9 mouse cellular contexts compared by ENCODE assay signal in genomic region chr1:42953482-42953822, GRCm38 (mm10). TPM values are rescaled to one million over a fixed set of nuclear protein-coding genes. Genes with fewer than 3 reads are reported as not detected.
A peak's percentile ranks its signal among the peaks of the same experiment; 100 is the strongest.
DNase-seq lines count a peak whose midpoint lies in the region; ATAC-seq and TF ChIP-seq lines count a peak whose summit lies in the region.
"Had no signal": no experiment of that assay in that cellular context is flagged by ENCODE, and none has a peak within 500 bp of the region (broad histone marks: within the 10 kb centered on the region; RNA-seq: fewer than 3 reads in every experiment).

No protein-coding gene starts in this region.

- peak; percentile 42; the same call in 1 of the 2 replicates for ATAC-seq in heart, embryonic 12.5 days (ENCODE audit: insufficient number of reproducible peaks, low FRiP score)
- no peak for ATAC-seq in heart, embryonic 15.5 days (replicated peaks; ENCODE audit: insufficient number of reproducible peaks, insufficient read depth, low FRiP score, low read depth)
- ATAC-seq in liver, postnatal 0 days, result no peak

- no peak for DNase-seq in heart, postnatal 14 days
- peak; percentile 4 for DNase-seq in Muller cell, postnatal 12 days (ENCODE audit: inconsistent ontology term)
- no peak for DNase-seq in liver, postnatal 0 days
- DNase-seq in gastrocnemius, postnatal 14 days, result no peak
- DNase-seq in thymus, postnatal 25 days, result no peak
- DNase-seq in layer of hippocampus, postnatal 10 days (ENCODE audit: low spot score in 2 of 2), result no peak

- peak overlapping the region; percentile 84 for H3K4me3 ChIP-seq in heart, embryonic 12.5 days
- H3K4me3 ChIP-seq in heart, embryonic 15.5 days, result peak overlapping the region; percentile 67
- H3K4me3 ChIP-seq in liver, postnatal 0 days (ENCODE audit: low read depth, low read length), result peak overlapping the region; percentile 48

- intact Hi-C loops in heart, postnatal 14 days (cut with DNase I), result no loop called here
- intact Hi-C loops in gastrocnemius, postnatal 14 days (cut with DNase I; ENCODE audit: low total_unique reads), result loop anchor here (10.0 kb wide), 1 partner anchor 269 kb away; no protein-coding TSS in a partner anchor

- peak overlapping the region; percentile 81 for H3K9ac ChIP-seq in heart, embryonic 12.5 days
- peak overlapping the region; percentile 62 for H3K9ac ChIP-seq in heart, embryonic 15.5 days
- no peak overlapping the region for H3K9ac ChIP-seq in liver, postnatal 0 days (replicated peaks)

- no peak overlapping the region for H3K27ac ChIP-seq in heart, embryonic 12.5 days (ENCODE audit: poor library complexity, severe bottlenecking)
- H3K27ac ChIP-seq in heart, embryonic 15.5 days, result no peak overlapping the region
- H3K27ac ChIP-seq in liver, postnatal 0 days (ENCODE audit: low read depth), result no peak overlapping the region

- H3K27me3 ChIP-seq in heart, embryonic 12.5 days (replicated peaks), result no peaks in the 10 kb centered on the region
- H3K27me3 ChIP-seq in heart, embryonic 15.5 days, result peaks cover 3% of the 10 kb centered on the region; the same call in 1 of the 2 replicates
- H3K27me3 ChIP-seq in liver, postnatal 0 days (ENCODE audit: insufficient read depth, low read length), result peaks cover 8% of the 10 kb centered on the region

- WGBS in heart, embryonic 12.5 days, result 3% methylated on average over 16 of the region's 16 CpGs
- WGBS in heart, embryonic 15.5 days, result 2% methylated on average over 16 of the region's 16 CpGs
- WGBS in liver, postnatal 0 days (ENCODE audit: insufficient replicate concordance), result 5% methylated on average over 16 of the region's 16 CpGs

- no peaks in the 10 kb centered on the region for H3K9me3 ChIP-seq in heart, embryonic 12.5 days (replicated peaks)
- H3K9me3 ChIP-seq in heart, embryonic 15.5 days (replicated peaks), result no peaks in the 10 kb centered on the region
- no peaks in the 10 kb centered on the region for H3K9me3 ChIP-seq in liver, postnatal 0 days (ENCODE audit: low read length)

- TF ChIP-seq CTCF in liver, postnatal 0 days (IDR thresholded peaks at IDR 0.05; ENCODE audit: low read depth), result no peak

- peak overlapping the region; percentile 94 for H3K4me2 ChIP-seq in heart, embryonic 12.5 days
- H3K4me2 ChIP-seq in heart, embryonic 15.5 days, result peak overlapping the region; percentile 99
- peak overlapping the region; percentile 72 for H3K4me2 ChIP-seq in liver, postnatal 0 days (ENCODE audit: low read depth, low read length)

- no peaks in the 10 kb centered on the region for H3K36me3 ChIP-seq in heart, embryonic 12.5 days
- H3K36me3 ChIP-seq in heart, embryonic 15.5 days, result no peaks in the 10 kb centered on the region
- no peaks in the 10 kb centered on the region for H3K36me3 ChIP-seq in liver, postnatal 0 days (replicated peaks; ENCODE audit: insufficient read depth, low read length)

- 0 out of 2 replicates have a peak, but pooled peaks cover 3% of the 10 kb centered on the region for H3K4me1 ChIP-seq in heart, embryonic 12.5 days (replicated peaks)
- H3K4me1 ChIP-seq in heart, embryonic 15.5 days (replicated peaks), result peaks cover 6% of the 10 kb centered on the region
- peaks cover 5% of the 10 kb centered on the region; the same call in 1 of the 2 replicates for H3K4me1 ChIP-seq in liver, postnatal 0 days (ENCODE audit: insufficient read depth)

- no peak for TF ChIP-seq EP300 in liver, postnatal 0 days (IDR thresholded peaks at IDR 0.05; ENCODE audit: low read depth)

RNA-seq across cellular contexts. Expression of gene Gpr45, which starts 0.8 kb away (rescaled TPM):
- 3.0 and 3.1 TPM in 2 replicates for polyA plus RNA-seq in heart, embryonic 12.5 days (2016; fragmentation: Nextera tagmentation; extraction: Ambion mirVana)
- 1 to 10 TPM in 1 of 2 experiments, under 1 TPM in 1; 0.36 to 1.1 TPM for total RNA-seq in heart, postnatal 14 days (2021)
- 1.0 and 2.1 TPM in 2 replicates for polyA plus RNA-seq in heart, embryonic 15.5 days (2015; fragmentation: Nextera tagmentation; extraction: Ambion mirVana)
- polyA plus RNA-seq in liver, postnatal 0 days (2015; fragmentation: Nextera tagmentation; extraction: Ambion mirVana), result 0.07 and 0.08 TPM in 2 replicates
- total RNA-seq in gastrocnemius, postnatal 14 days (2021), result under 1 TPM in 1 of 2 experiments, not detected in 1; 0.13 TPM
- total RNA-seq in layer of hippocampus, postnatal 10 days (2021), result 10 to 100 TPM; 19.9 to 21.1 TPM
- total RNA-seq: MEL had no signal

Comparison
In these comparisons a context has a peak if more than half of its experiments do, and no peak if none do; other contexts are left out.
1. RNA of gene Gpr45, which starts 0.8 kb away (total RNA-seq): 19.9 to 21.1 TPM in layer of hippocampus, postnatal 10 days; 0.36 to 1.1 TPM in heart, postnatal 14 days and 0.13 TPM in gastrocnemius, postnatal 14 days; every median in the first group is over 4 times any median in the second.
2. Peak in every context shown above with its lines, with median percentiles within 50 percentile points of each other: H3K4me2 ChIP-seq and H3K4me3 ChIP-seq.